Mouse (Mus musculus) frontal cortex, postnatal 14 days (tissue): ENCODE data around the gene E130208F15Rik.

Source experiments
- DNase-seq, 2 experiments: peaks; one replicate each; pipeline ENCODE4 v3.0.0; 2022; ENCODE audit warnings: low spot score in 2 of 2

Gene E130208F15Rik

DNA sequence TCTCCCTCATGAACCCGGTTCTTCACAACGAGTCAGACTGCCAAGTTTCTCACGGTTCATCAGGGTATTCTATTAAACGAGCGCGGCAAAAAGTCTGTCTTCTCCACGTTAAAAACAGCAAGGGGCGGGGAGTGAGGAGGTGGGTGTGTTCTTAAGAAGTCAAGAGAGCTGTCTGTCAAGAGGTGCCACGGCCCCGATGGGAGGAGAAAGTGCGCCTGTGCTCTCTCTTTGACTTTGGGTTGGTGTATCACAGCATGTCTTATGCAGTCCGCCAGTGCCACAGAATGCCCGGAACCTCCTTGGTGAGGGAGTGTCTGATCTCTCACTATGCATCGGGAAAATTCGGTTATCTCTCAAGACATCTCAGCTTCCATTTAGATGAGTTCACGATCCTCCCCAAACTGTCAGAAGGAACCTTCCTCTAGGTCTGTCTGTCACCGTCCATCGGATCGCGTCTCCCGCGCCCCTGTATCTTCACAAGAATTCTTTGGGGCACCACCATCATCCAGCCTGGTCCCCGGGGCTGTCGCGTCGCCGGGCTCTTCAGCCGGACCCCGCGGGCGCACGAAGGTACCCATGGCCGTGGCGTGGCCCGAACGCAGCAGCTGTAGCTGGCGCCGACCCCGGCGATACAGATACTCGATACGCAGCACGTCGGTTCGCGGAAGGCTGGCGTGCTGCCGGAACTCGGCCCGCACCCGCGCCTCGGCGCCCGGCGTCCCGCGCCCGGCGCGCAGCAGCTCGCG, at the start of gene E130208F15Rik:
Gene E130208F15Rik (plus strand): TSS at position 202 of the 746 bp plus-strand sequence.
- peak; percentile 55 to 61 for DNase-seq

DNA sequence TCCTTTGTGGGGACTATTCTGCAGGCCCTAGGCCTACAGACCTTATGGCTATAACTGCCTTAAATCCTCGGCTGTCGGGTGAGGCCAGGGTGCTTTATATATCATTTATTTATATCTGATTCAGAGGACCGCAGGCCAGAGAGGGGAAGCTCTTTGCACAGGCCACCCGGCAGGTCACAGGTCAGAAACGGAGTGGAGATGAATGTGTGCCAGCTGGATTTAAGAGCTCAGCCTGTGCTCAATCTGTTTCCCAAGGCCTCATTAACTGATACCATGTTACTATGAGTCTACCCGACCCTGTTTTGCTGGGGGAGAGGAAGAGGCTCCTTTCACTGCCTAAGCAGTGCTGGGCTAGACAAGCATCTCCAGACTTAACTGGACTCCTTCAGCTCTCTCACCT, 47.2 kb upstream of the E130208F15Rik start:
- no peak for DNase-seq

DNA sequence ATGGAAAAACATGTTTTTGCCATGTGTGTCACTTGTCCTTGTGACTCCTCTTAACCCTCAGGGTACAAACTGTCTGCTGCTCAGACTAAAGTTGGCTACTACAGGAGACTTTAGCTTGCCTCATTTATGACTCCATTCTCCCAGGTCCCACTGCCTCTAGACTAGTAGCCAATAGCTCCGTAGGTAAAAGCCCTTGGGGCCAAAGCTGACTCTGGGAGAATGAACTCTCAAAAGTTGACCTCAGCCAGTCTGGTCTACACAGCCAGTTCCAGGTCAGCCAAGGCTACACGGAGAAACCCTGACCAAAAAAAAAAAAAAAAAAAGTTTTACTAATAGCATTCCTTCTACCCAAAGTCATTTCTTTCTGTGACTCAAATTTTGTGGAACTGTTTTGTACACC, 42.6 kb upstream of the E130208F15Rik start:
- DNase-seq, result no peak

DNA sequence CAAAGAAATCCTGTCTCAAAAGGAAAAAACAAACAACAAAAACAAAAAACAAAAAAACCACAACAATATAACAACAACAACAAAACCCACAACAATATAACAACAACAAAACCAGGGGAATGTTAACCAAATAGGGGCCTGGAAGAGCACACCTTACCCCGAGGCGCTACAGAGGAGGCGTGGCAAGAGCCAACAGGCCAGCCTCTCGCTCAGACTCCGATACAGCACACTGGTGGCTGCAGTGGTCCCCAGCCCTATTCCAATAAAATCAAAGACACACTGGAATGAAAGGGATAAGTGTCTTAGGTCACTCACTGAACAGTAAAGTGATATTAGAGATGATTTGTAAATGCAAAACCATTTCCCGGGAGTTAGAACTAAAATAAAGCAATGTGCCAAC, 42.0 kb upstream of the E130208F15Rik start:
- DNase-seq, result no peak

DNA sequence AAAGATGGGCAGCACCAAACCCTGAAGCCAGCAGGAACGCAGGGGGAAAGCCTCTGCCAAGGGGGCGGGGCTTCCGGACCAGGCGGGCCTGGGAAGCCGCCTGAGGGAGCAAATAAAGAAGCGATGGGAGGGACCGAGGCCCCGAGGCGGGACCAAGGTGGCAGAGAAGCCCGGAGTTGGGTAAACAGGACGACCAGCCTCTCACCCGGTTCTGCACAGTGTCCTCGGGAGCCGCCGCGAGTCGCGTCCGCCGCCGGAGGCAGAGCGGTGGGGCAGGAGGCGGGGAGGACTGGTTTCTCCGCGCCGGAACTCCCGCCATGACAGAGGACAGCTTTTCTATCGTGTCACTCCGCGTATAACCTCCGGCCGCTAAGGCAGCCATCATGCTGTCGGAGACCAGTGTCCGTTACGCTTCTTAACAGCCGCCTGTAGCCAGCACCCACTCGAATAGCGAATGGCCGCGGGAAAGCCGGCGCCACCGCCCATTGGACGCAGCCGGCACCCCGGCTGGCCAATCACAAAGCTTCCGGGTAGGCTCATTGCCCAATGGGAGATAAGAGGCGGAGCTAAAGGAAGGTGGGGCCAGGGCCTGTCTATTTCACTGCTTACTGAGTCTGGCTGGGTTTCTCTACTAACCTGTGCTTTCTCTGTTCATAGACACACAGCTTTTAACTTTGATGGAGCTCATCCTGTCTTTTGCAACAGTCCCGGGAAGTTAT, 41.4 kb upstream of the E130208F15Rik start, which contains the start of the genes Thap8 and Wdr62:
Gene Thap8 (plus strand): TSS at position 144 of the 719 bp plus-strand sequence.
Gene Wdr62 (minus strand): TSS at position 469 of the 719 bp plus-strand sequence.
- peak; percentile 83 to 88 for DNase-seq

DNA sequence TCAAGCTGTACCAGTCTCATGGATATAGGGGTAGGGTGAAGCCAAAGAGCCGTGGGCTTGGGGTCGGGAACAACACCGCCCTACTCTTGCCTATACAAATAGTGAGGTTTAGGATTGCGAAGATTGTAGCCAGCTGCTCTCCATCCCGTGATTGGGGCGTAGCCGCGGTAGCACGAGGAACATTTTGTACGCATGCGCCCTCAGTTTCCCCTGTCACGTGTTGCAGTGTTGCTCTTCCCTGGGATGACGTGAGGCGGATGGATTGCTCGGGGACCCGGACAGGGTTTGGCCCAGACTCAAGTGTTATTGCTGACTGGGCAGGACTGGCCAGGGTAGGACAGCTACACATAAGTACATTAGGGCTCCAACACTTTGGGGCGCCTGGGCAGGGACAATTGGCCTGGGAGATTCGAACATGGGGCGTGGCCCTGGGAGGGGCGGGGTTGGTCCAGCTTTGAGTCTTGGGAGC, 40.8 kb upstream of the E130208F15Rik start:
- peak; percentile 77 to 83 for DNase-seq

DNA sequence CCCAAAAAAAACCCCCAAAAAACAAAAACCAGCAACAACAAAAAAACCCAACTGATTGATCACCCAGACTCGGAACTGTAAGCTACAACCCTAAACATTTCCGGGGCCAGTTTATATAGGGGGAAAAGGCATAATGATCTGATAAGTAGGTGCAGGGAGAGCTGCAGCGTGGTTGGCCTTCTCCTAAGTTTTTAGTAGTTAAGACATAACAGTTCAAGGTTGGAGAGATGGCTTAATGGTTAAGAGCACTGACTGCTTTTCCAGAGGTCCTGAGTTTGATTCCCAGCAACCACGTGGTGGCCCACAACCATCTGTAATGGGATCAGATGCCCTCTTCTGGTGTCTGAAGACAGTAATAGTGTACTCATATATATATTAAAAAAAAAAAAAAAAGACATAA, 40.0 kb upstream of the E130208F15Rik start:
- no peak for DNase-seq

DNA sequence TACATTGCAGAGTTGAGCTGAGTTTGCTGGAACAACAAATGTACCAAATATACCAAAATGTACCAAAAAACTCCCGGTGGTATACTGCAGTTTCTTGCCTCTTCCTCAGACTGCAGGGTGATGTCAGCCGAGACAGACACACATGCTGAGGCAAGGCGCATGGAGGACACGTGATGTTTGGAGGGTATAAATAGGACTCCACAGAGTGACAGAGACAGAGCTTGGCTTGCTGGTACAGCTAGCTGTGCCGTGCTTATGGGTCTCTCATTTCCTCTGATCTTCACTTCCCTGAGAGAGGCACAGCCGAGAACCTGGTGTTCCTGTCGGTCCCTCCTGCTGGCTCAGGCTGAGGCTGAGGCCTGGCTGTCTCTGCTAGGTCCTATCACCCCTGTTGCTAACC, 38.8 kb upstream of the E130208F15Rik start:
- DNase-seq, result no peak

DNA sequence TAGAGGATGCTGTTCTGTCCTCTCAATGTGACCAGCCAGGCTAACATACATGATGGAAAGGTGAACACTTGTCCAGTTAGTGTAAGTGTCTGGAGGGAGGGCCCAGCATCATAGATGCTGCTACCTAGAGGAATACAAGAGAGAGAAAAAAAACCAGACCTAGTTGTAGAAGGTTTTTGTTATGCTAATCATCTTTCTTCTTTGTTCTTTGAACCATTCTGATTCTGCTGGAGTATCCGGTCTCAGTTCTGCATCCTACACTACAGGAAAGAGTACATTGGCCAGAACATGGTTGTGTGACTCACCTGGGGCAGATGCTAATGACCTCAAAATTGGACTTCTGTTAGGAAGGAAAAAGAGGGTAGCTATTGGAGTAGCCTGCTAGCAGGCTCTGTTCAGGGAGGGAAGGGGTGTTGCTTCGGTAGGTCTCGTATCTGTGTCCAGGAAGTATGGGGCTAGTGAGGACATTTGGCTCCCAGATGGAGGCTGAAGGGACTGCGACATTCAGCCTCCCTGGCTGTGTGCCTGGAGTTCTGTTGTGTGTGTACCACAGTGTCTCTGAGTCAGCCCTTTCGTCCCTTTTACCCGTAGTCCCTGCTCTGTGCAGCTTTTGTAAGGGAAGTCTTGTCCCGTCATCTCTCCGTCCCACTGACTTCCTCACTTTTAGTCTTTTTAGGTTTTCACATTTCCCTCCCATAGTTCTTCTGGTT, 34.7 kb upstream of the E130208F15Rik start:
- DNase-seq, result no peak

DNA sequence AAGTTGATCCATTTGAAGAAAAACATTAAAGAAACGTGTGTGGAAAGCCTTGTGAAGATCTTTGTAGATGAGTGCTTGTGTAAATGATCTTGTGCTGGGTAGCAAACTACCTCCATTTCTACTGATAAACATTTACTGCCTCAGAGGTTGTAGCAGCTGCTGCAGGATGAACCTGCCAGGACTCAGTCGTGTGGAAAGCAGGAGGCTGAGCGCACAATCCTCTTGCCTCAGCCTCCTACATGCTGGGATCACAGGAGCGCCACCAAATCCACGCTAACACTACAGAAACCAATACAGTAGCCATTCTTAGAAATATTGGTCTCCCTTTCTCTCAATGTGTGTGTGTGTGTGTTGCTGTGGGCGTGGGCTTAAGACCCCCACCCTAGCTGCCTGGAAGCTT, 33.5 kb upstream of the E130208F15Rik start:
- DNase-seq, result no peak

DNA sequence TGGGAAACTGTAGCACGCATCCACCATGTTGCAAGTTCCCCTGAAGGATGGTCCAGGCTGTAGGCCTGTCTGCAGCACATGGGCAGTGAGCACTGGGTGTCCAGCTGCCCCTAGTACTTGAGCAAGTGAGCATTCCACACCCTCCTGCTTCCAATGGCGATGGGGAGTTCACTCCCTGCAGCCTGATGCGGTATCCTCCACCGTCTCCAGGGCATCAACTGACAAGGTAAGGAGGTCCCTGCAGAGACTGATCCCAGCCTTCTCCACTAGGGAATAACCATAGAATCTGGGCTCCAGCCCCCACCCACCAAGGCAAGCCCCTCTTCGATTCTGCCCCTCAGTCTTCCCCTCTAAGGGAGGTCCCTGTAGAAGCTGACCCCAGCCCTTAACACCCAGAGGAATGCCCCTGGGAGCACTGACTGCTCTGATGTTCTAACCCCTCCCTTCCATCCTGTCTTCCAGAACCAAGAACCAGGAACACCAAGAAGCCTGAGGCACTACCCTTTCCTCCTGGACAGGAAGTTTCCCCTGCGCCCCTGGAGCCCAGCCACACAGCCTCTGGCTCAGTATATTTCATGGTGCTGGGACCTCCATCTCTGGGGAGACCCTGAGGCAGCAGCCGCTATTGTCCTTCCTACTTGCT, 32.3 kb upstream of the E130208F15Rik start:
- no peak for DNase-seq

DNA sequence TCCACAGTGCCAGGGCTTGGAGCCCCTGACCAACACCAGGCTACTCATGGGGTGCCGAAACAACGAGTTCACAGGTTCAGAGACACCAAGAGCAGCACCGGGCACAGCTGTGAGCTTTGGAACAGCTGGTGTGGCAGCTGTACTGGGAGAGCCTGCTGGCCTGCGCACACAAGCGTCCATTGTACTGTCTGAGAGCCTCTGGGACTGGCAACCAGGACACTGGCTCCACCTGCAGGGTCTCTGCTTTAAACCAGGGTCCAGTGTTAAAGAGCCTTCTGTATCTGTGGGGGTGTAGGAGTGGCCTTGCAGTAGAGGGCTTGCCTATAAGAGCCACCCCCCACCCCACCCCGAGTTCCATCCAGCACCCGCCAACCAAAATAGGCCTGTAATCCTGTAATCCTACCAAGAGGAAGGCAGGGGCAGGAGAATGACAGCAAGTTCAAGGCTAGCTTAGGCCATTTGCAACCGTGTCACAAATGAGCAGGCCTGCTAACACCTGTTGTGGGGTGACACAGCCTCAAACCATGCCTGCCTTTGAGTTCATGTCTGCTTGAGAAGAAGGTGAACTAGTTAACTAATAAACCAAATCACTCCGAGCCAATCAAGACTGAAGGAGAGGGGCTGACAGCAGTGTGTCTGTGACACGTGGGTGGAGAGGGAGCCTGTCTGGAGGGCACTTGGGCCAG, 31.7 kb upstream of the E130208F15Rik start:
- no peak for DNase-seq

DNA sequence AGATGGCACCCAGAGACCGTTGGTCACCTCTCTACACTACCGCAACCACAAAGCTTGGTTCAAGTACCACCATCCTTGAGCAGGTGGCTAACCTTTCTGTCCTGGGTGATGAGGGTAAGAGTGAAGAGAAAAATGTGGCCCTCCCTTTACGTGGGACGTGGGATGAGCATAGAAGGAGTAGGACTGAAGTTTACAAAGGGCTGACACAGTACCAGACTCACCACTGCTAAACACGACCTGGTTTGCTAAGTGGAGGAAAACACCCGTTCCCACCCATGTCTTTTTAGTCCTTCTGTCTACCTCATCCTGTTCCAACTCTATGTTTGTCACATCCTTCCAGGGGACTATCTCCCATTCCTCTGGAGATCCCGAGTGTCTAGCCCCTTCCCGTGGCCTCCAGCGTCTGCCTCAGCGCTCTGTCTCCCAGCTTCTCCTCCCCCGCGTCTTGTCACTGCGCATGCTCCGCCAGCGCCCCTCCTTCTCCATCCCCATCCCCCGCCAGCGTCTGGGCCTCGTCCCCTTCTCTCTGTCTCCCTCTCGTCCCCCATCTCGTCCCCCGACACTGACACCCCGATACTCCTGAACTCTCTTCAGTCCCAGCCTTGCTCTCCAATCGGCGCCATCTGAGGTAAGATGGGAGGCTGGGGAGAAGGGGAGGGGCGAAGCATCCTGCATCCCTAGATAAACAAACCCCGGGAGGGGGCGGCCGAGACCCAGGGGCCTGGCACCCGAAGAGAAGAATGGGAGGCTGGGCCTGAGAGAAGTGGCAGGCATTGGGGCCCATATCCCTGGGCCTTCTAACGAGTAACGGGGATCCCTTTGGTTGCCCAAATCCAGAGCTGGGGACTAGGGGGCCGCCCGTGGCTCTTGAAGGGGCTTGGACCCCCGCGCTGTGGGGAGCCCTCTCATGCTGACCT, 30.1 kb upstream of the E130208F15Rik start, which contains the start of gene Clip3:
Gene Clip3 (plus strand): TSS at position 514 of the 917 bp plus-strand sequence.
- peak; percentile 83 to 86 for DNase-seq

DNA sequence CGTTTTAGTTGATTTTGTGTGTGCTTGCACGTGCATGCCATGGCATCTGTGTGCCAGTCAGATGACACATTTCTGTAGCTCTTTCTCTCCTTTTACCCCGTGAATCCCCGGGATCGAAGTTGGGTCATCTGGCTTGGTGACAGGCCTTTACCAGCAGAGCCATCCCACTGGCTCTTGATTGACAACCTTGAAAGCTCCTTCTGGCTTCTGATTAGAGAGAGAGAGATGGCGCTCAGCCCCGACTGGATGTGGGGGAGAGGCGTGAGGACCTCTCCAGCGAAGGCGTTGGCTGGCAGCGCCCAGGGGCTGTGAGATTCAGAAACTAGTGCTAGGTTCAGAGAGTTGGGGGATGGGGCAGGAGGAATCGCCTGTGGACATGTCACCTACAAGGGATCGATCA, 27.7 kb upstream of the E130208F15Rik start:
- no peak for DNase-seq

DNA sequence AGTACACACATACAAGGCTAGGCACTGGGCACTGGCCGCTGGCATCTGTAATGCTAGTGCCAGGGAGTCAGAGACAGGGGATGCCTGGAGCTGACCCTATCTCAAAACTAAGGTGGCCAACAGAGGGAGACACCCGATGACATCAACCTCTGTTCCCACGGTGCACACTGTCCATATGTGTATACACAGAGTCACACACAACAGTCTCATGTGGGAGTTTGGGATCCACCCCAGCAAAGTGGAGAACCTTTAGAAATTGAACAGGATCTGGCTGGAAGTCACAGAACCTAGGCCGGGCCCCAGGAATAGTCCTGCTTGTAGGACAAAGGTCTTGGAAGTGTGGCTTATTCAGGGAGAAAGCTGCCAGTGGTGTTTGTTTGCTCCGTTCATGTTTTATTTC, 27.2 kb upstream of the E130208F15Rik start:
- DNase-seq, result no peak

DNA sequence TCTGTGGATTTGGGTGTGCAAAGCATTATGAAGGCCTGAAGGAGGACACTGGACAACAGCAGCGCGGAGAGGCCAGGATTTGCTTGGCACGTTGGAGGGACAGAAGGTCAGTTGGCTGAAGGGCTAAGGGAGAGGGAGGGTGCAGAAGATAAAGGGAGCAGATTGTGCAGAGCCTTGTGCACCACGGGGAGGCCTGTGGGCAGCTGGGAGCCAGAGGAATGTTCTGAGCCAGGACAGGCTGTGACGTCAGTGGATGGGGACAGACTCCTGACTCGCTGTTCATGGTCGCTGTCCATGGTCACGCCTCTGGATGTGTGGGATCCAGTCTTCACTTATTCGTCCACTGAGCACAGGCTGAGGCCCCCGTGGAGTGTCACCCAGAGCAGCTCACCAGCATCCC, 26.4 kb upstream of the E130208F15Rik start:
- no peak for DNase-seq

DNA sequence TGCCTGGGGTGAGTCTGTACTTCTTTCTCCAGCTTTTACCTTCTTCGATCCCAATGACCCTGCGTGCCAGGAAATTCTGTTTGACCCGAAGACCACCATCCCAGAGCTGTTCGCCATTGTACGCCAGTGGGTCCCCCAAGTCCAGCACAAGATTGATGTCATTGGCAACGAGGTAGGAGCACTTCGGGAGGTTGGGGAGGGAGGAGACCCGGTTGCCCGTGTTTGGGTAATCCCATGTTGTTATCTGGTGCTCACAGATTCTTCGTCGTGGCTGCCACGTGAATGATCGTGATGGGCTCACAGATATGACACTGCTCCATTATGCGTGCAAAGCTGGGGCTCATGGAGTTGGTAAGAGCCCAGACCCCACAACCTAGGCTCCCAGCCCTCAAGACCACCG, 24.7 kb upstream of the E130208F15Rik start:
- no peak for DNase-seq

DNA sequence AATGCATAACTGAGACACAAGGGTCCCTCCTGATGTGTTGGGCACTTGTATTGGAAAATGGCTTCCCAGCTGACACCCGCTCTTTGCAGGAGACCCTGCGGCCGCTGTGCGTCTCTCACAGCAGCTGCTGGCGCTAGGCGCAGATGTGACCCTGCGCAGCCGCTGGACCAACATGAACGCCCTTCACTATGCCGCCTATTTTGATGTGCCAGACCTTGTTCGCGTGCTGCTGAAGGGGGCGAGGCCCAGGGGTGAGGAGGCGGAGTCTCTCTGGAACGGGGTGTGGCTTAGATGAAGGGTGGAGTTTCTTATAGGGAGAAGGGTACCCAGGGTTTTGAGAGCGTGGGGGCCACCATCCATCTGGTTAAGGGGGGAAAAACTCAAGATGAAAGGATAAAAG, 24.3 kb upstream of the E130208F15Rik start:
- no peak for DNase-seq

DNA sequence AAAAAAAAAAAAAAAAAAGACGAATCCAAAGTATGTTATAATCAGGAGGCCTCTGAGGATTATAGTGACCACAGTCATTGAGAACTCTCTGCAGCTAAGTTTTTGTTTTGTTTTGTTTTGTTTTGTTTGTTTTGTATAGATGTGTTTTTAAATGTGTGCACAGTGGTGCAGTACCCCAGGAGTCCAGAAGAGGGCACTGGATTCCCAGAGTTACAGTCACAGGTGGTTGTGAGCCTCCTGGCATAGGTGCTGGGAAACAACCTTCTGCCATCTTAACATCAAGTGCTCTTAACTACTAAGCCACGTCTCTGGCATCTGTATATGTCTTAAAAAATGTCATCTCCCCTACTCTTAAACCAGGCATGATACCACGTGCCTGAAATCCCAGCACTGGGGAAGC, 20.6 kb upstream of the E130208F15Rik start:
- DNase-seq, result no peak
